Mouse (Mus musculus) limb, embryonic 14.5 days (tissue): ENCODE data around the gene Daam2. TPM values are rescaled to one million over a fixed set of nuclear protein-coding genes. Genes with fewer than 3 reads are reported as not detected.

Experiments
- ATAC-seq: fragments of 200-750 bp; cut with Nextera tagmentation; 2 replicates; pipeline ENCODE4 v1.8.0; 2017; ENCODE audit warnings: low read depth, moderate number of reproducible peaks, moderate TSS enrichment; ENCODE audit not compliant: low FRiP score
- DNase-seq: peaks from one replicate; pipeline ENCODE4 v3.0.0-alpha.2; 2015; ENCODE audit warnings: low spot score
- H3K27ac ChIP-seq: fragments of 300-500 bp; sonication (generic); replicated peaks from 2 replicates; pipeline ENCODE4 v1.5.1; 2014; ENCODE audit warnings: low read depth, mild to moderate bottlenecking, low read length, moderate library complexity, mixed read lengths
- H3K27me3 ChIP-seq: fragments of 300-500 bp; sonication (generic); 2 replicates; pipeline ENCODE4 v1.6.1; 2014; ENCODE audit warnings: low read length, mixed read lengths; ENCODE audit not compliant: control insufficient read depth, insufficient read depth
- H3K36me3 ChIP-seq: fragments of 300-500 bp; sonication (generic); 2 replicates; pipeline ENCODE4 v1.6.1; 2014; ENCODE audit warnings: mild to moderate bottlenecking, low read length, moderate library complexity, mixed read lengths; ENCODE audit not compliant: control insufficient read depth, insufficient read depth
- H3K4me1 ChIP-seq: fragments of 300-500 bp; sonication (generic); 2 replicates; pipeline ENCODE4 v1.6.1; 2014; ENCODE audit warnings: antibody characterized with exemption, low read length, mixed read lengths; ENCODE audit not compliant: control insufficient read depth, insufficient read depth
- H3K4me2 ChIP-seq: fragments of 300-500 bp; sonication (generic); replicated peaks from 2 replicates; pipeline ENCODE4 v1.6.1; 2014; ENCODE audit warnings: low read depth, mild to moderate bottlenecking, low read length, moderate library complexity; ENCODE audit not compliant: severe bottlenecking
- H3K4me3 ChIP-seq: fragments of 300-500 bp; sonication (generic); replicated peaks from 2 replicates; pipeline ENCODE4 v1.5.1; 2014; ENCODE audit warnings: low read length
- H3K9ac ChIP-seq: fragments of 300-500 bp; sonication (generic); 2 replicates; pipeline ENCODE4 v1.6.1; 2014; ENCODE audit warnings: mild to moderate bottlenecking, low read depth, low read length, moderate library complexity; ENCODE audit not compliant: severe bottlenecking
- H3K9me3 ChIP-seq: fragments of 300-500 bp; sonication (generic); 2 replicates; pipeline ENCODE4 v1.6.1; 2016; ENCODE audit warnings: low read length; ENCODE audit not compliant: control insufficient read depth
- POLR2A ChIP-seq: fragments of 200-500 bp; IDR thresholded peaks from 2 replicates; pipeline ENCODE4 v1.8.0; 2012; ENCODE audit warnings: inconsistent platforms, mild to moderate bottlenecking, moderate library complexity, borderline replicate concordance; ENCODE audit not compliant: insufficient read depth, insufficient read length; ENCODE audit errors: extremely low read depth
- WGBS: fragments of 180-500 bp; shearing (Covaris S2); extraction: QIAGEN DNeasy Blood & Tissue Kit; methylation state at CpG from one replicate; pipeline ENCODE4 v1.1.7; 2014; 5-methylcytosine and 5-hydroxymethylcytosine counted together
- polyA plus RNA-seq, 2 experiments: library from polyadenylated mRNA; depleted of rRNA in 1 of 2; stranded (reverse) in 1 of 2; unstranded in 1 of 2; fragments of >200 nt; fragmentation: Nextera tagmentation in 1 of 2; extraction: Ambion mirVana in 1 of 2; gene quantifications; 2 replicates each; pipeline versions ENCODE4 v1.2.1 to v1.2.3; 2012 to 2014

Daam2 gene
- polyA plus RNA-seq, 2 experiments: 8.7 to 30.0 TPM

- 0 out of 2 replicates have a peak overlapping the region, but pooled peaks have one; percentile 7 for H3K9ac ChIP-seq
- H3K27ac ChIP-seq: no peak overlapping the region
- no peak for ATAC-seq
- no peak for TF ChIP-seq POLR2A
- no peaks in the 10 kb centered on the region for H3K9me3 ChIP-seq
- H3K4me1 ChIP-seq: peaks cover 19% of the 10 kb centered on the region
- H3K4me3 ChIP-seq: no peak overlapping the region
- H3K4me2 ChIP-seq: no peak overlapping the region
- H3K36me3 ChIP-seq: peaks cover 19% of the 10 kb centered on the region
- DNase-seq: no peak
- WGBS: 74% methylated on average over 6 of the region's 6 CpGs
- no peaks in the 10 kb centered on the region for H3K27me3 ChIP-seq
Observed at GRCm38 (mm10) chr17:49430136-49430535, 134.0 kb downstream of the Daam2 start.

GRCm38 (mm10) chr17:49429471-49430129, 134.5 kb downstream of the Daam2 start:
- no peak overlapping the region for H3K9ac ChIP-seq
- H3K4me2 ChIP-seq: peak overlapping the region; percentile 89
- no peaks in the 10 kb centered on the region for H3K9me3 ChIP-seq
- peaks cover 14% of the 10 kb centered on the region for H3K36me3 ChIP-seq
- WGBS: 80% methylated on average over 6 of the region's 6 CpGs
- H3K27ac ChIP-seq: no peak overlapping the region
- DNase-seq (no peak), ATAC-seq (no peak)
- peaks cover 19% of the 10 kb centered on the region for H3K4me1 ChIP-seq
- no peaks in the 10 kb centered on the region for H3K27me3 ChIP-seq
- TF ChIP-seq POLR2A: no peak
- H3K4me3 ChIP-seq: peak overlapping the region; percentile 80

GRCm38 (mm10) chr17:49428751-49429415, 135.3 kb downstream of the Daam2 start:
- H3K4me1 ChIP-seq: peaks cover 19% of the 10 kb centered on the region
- H3K4me3 ChIP-seq: peak overlapping the region; percentile 80
- WGBS: 40% methylated on average over 13 of the region's 13 CpGs
- H3K4me2 ChIP-seq: peak overlapping the region; percentile 89
- TF ChIP-seq POLR2A: no peak
- H3K9me3 ChIP-seq: no peaks in the 10 kb centered on the region
- peaks cover 9% of the 10 kb centered on the region; the same call in 1 of the 2 replicates for H3K36me3 ChIP-seq
- peak overlapping the region; percentile 94 for H3K9ac ChIP-seq
- peak; percentile 3 for DNase-seq
- H3K27ac ChIP-seq: peak overlapping the region; percentile 63
- no peaks in the 10 kb centered on the region for H3K27me3 ChIP-seq
- ATAC-seq: no peak

- Histone ChIP-seq H3K9me3 (no peaks in the 10 kb centered on the region), H3K4me2 (peak within 1 kb of the TSS; percentile 89), H3K9ac (peak within 1 kb of the TSS; percentile 94), H3K4me1 (peaks cover 19% of the 10 kb centered on the region), H3K27me3 (no peaks in the 10 kb centered on the region), H3K4me3 (peak within 1 kb of the TSS; percentile 80), H3K36me3 (0 out of 2 replicates have a peak, but pooled peaks cover 2% of the 10 kb centered on the region), H3K27ac (peak within 1 kb of the TSS; percentile 63)
- peak; percentile 89; the same call in 1 of the 2 replicates for TF ChIP-seq POLR2A
- 1% methylated on average over 21 of the region's 28 CpGs for WGBS
- DNase-seq: peak; percentile 96
- peak; percentile 99 for ATAC-seq
Observed at GRCm38 (mm10) chr17:49428239-49428688, 135.9 kb downstream of the Daam2 start, which contains the start of gene Mocs1. TSS of gene Mocs1 (plus strand) at chr17:49428362.

- H3K4me1 ChIP-seq: peaks cover 18% of the 10 kb centered on the region
- no peak for TF ChIP-seq POLR2A
- WGBS: 26% methylated on average over 9 of the region's 9 CpGs
- peak; percentile 36 for DNase-seq
- H3K36me3 ChIP-seq: no peaks in the 10 kb centered on the region
- H3K4me3 ChIP-seq: peak overlapping the region; percentile 80; the same call in 1 of the 2 replicates
- H3K4me2 ChIP-seq: peak overlapping the region; percentile 89
- no peaks in the 10 kb centered on the region for H3K27me3 ChIP-seq
- no peaks in the 10 kb centered on the region for H3K9me3 ChIP-seq
- H3K9ac ChIP-seq: no peak overlapping the region
- peak overlapping the region; percentile 63; the same call in 1 of the 2 replicates for H3K27ac ChIP-seq
- ATAC-seq: no peak
Observed at GRCm38 (mm10) chr17:49427631-49428238, 136.4 kb downstream of the Daam2 start.
